Mouse (Mus musculus) kidney, postnatal 0 days (tissue): ENCODE measurements around the gene Lrmda. TPM values are rescaled to one million over a fixed set of nuclear protein-coding genes. Genes with fewer than 3 reads are reported as not detected.

Experiments used
- ATAC-seq: fragments of 200-750 bp; cut with Nextera tagmentation; replicated peaks from 2 replicates; pipeline ENCODE4 v1.8.0; 2017; ENCODE audit warnings: low read depth, moderate number of reproducible peaks, moderate TSS enrichment, moderate library complexity; ENCODE audit not compliant: low FRiP score
- DNase-seq: peaks from one replicate; pipeline ENCODE4 v3.0.0-alpha.2; 2016; ENCODE audit warnings: low spot score
- H3K27ac ChIP-seq: fragments of 300-500 bp; sonication (generic); 2 replicates; pipeline ENCODE4 v1.5.1; 2014; ENCODE audit warnings: mild to moderate bottlenecking
- H3K27me3 ChIP-seq: fragments of 300-500 bp; sonication (generic); 2 replicates; pipeline ENCODE4 v1.6.1; 2014; ENCODE audit warnings: low read length, mixed read lengths; ENCODE audit not compliant: insufficient read depth
- H3K36me3 ChIP-seq: fragments of 300-500 bp; sonication (generic); 2 replicates; pipeline ENCODE4 v1.6.1; 2014; ENCODE audit warnings: low read length, mixed read lengths; ENCODE audit not compliant: insufficient read depth
- H3K4me1 ChIP-seq: fragments of 300-500 bp; sonication (generic); replicated peaks from 2 replicates; pipeline ENCODE4 v1.6.1; 2014; ENCODE audit warnings: antibody characterized with exemption, low read length, mixed read lengths; ENCODE audit not compliant: insufficient read depth
- H3K4me2 ChIP-seq: fragments of 300-500 bp; sonication (generic); 2 replicates; pipeline ENCODE4 v1.6.1; 2014; ENCODE audit warnings: mild to moderate bottlenecking, low read length, moderate library complexity, mixed read lengths
- H3K4me3 ChIP-seq: fragments of 300-500 bp; sonication (generic); replicated peaks from 2 replicates; pipeline ENCODE4 v1.5.1; 2014; ENCODE audit warnings: low read depth, low read length
- H3K9ac ChIP-seq: fragments of 300-500 bp; sonication (generic); 2 replicates; pipeline ENCODE4 v1.6.1; 2014; ENCODE audit warnings: low read depth, low read length
- H3K9me3 ChIP-seq: fragments of 300-500 bp; sonication (generic); replicated peaks from 2 replicates; pipeline ENCODE4 v1.6.1; 2016; ENCODE audit warnings: low read length, inconsistent platforms, mixed read lengths
- CTCF ChIP-seq: IDR thresholded peaks from 2 replicates; pipeline ENCODE4 v1.5.1; 2016; ENCODE audit warnings: antibody characterized with exemption, low read depth, mild to moderate bottlenecking, moderate library complexity
- WGBS: fragments of 180-500 bp; shearing (Covaris S2); extraction: QIAGEN DNeasy Blood & Tissue Kit; methylation state at CpG from one replicate; pipeline ENCODE4 v1.1.7; 2014; 5-methylcytosine and 5-hydroxymethylcytosine counted together
- polyA plus RNA-seq: library from polyadenylated mRNA; unstranded; fragments of >200 nt; fragmentation: Nextera tagmentation; extraction: Ambion mirVana; gene quantifications from 2 replicates; pipeline ENCODE4 v1.2.1, GENCODE M21; 2015

Gene Lrmda
- polyA plus RNA-seq, 1 experiment from 2014 or later: 0.83 TPM

- Histone ChIP-seq H3K27ac (no peak overlapping the region), H3K4me2 (no peak overlapping the region), H3K4me3 (no peak overlapping the region), H3K9ac (no peak overlapping the region), H3K27me3 (no peaks in the 10 kb centered on the region), H3K4me1 (no peaks in the 10 kb centered on the region), H3K9me3 (no peaks in the 10 kb centered on the region), H3K36me3 (no peaks in the 10 kb centered on the region)
- ATAC-seq: no peak
- 53% methylated on average over 3 of the region's 3 CpGs for WGBS
- no peak for DNase-seq
- TF ChIP-seq CTCF: no peak
Measured at GRCm38 (mm10) chr14:22666437-22666836, 646.9 kb downstream of the Lrmda start.

- ATAC-seq (no peak), DNase-seq (no peak)
- H3K9ac ChIP-seq: no peak overlapping the region
- 68% methylated on average over 8 of the region's 8 CpGs for WGBS
- H3K27me3 ChIP-seq: no peaks in the 10 kb centered on the region
- H3K9me3 ChIP-seq: no peaks in the 10 kb centered on the region
- H3K27ac ChIP-seq: no peak overlapping the region
- no peak for TF ChIP-seq CTCF
- H3K4me2 ChIP-seq: no peak overlapping the region
- H3K4me1 ChIP-seq: no peaks in the 10 kb centered on the region
- no peaks in the 10 kb centered on the region for H3K36me3 ChIP-seq
- no peak overlapping the region for H3K4me3 ChIP-seq
Measured at GRCm38 (mm10) chr14:22668302-22668701, 648.8 kb downstream of the Lrmda start.

- H3K4me3 ChIP-seq: no peak overlapping the region
- no peaks in the 10 kb centered on the region for H3K36me3 ChIP-seq
- H3K9me3 ChIP-seq: no peaks in the 10 kb centered on the region
- no peaks in the 10 kb centered on the region for H3K27me3 ChIP-seq
- 69% methylated on average over 6 of the region's 6 CpGs for WGBS
- TF ChIP-seq CTCF: no peak
- H3K27ac ChIP-seq: no peak overlapping the region
- DNase-seq (no peak), ATAC-seq (no peak)
- no peak overlapping the region for H3K4me2 ChIP-seq
- H3K4me1 ChIP-seq: no peaks in the 10 kb centered on the region
- H3K9ac ChIP-seq: no peak overlapping the region
Measured at GRCm38 (mm10) chr14:22668711-22669110, 649.2 kb downstream of the Lrmda start.

- H3K9ac ChIP-seq: no peak overlapping the region
- 51% methylated on average over 5 of the region's 5 CpGs for WGBS
- no peak overlapping the region for H3K4me3 ChIP-seq
- no peaks in the 10 kb centered on the region for H3K36me3 ChIP-seq
- no peaks in the 10 kb centered on the region for H3K27me3 ChIP-seq
- H3K9me3 ChIP-seq: no peaks in the 10 kb centered on the region
- no peak for TF ChIP-seq CTCF
- H3K27ac ChIP-seq: no peak overlapping the region
- DNase-seq: no peak
- H3K4me2 ChIP-seq: no peak overlapping the region
- no peaks in the 10 kb centered on the region for H3K4me1 ChIP-seq
- no peak for ATAC-seq
Measured at GRCm38 (mm10) chr14:22673581-22673980, 654.1 kb downstream of the Lrmda start.

- peak overlapping the region; percentile 19; the same call in 1 of the 2 replicates for H3K27ac ChIP-seq
- H3K36me3 ChIP-seq: no peaks in the 10 kb centered on the region
- no peak overlapping the region for H3K4me2 ChIP-seq
- 0 out of 2 replicates have a peak, but pooled peaks cover 11% of the 10 kb centered on the region for H3K4me1 ChIP-seq
- H3K4me3 ChIP-seq: no peak overlapping the region
- DNase-seq (no peak), ATAC-seq (no peak)
- H3K9ac ChIP-seq: no peak overlapping the region
- no peaks in the 10 kb centered on the region for H3K9me3 ChIP-seq
- no peak for TF ChIP-seq CTCF
- WGBS: 66% methylated on average over 5 of the region's 5 CpGs
- no peaks in the 10 kb centered on the region for H3K27me3 ChIP-seq
Measured at GRCm38 (mm10) chr14:22679008-22679704, 659.6 kb downstream of the Lrmda start.

- H3K27ac ChIP-seq: peak overlapping the region; percentile 19; the same call in 1 of the 2 replicates
- no peaks in the 10 kb centered on the region for H3K36me3 ChIP-seq
- no peak for TF ChIP-seq CTCF
- H3K4me2 ChIP-seq: no peak overlapping the region
- 0 out of 2 replicates have a peak, but pooled peaks cover 11% of the 10 kb centered on the region for H3K4me1 ChIP-seq
- H3K4me3 ChIP-seq: no peak overlapping the region
- no peak overlapping the region for H3K9ac ChIP-seq
- WGBS: 52% methylated on average over 9 of the region's 9 CpGs
- H3K9me3 ChIP-seq: no peaks in the 10 kb centered on the region
- DNase-seq (no peak), ATAC-seq (peak; percentile 54; the same call in 1 of the 2 replicates)
- H3K27me3 ChIP-seq: no peaks in the 10 kb centered on the region
Measured at GRCm38 (mm10) chr14:22679705-22680643, 660.5 kb downstream of the Lrmda start.
